14 mouse cellular contexts compared by ENCODE assay signal in genomic region chr16:28881787-28882186, GRCm38 (mm10). TPM values are rescaled to one million over a fixed set of nuclear protein-coding genes. Genes with fewer than 3 reads are reported as not detected.
A peak's percentile ranks its signal among the peaks of the same experiment; 100 is the strongest.
DNase-seq lines count a peak whose midpoint lies in the region; ATAC-seq lines count a peak whose summit lies in the region.
"Had no signal": no experiment of that assay in that cellular context is flagged by ENCODE, and none has a peak within 500 bp of the region (broad histone marks: within the 10 kb centered on the region; RNA-seq: fewer than 3 reads in every experiment).

No protein-coding gene starts in this region.

- H3K4me2 ChIP-seq in midbrain, embryonic 11.5 days = no peak overlapping the region

- WGBS in midbrain, embryonic 11.5 days = 84% methylated on average over 8 of the region's 8 CpGs
- 88% methylated on average over 8 of the region's 8 CpGs for WGBS in midbrain, embryonic 10.5 days
- 36% methylated on average over 8 of the region's 8 CpGs for whole genome bisulfite sequencing in heart, embryonic 10.5 days

- DNase-seq in midbrain, embryonic 11.5 days (ENCODE audit: low spot score, missing footprints) = no peak
- DNase-seq in midbrain, embryonic 10.5 days (ENCODE audit: low spot score) = no peak
- no peak for DNase-seq in heart, embryonic 10.5 days (ENCODE audit: low spot score)
- DNase-seq in heart, postnatal 4 days = peak; percentile 48
- peak; percentile 10 for DNase-seq in skeletal muscle tissue, adult 2 months (ENCODE audit: low read depth, low spot score)
- no peak for DNase-seq in left cerebral cortex, adult 9 months (ENCODE audit: low spot score in 2 of 2)
- DNase-seq in layer of hippocampus, postnatal 36 days = no peak
- DNase-seq in cerebellum, adult 11 months = no peak
- DNase-seq: cerebellum, adult 2 months; embryo, embryonic 11 days; kidney, adult 18-20 months had no signal

- H3K27ac ChIP-seq in midbrain, embryonic 11.5 days (ENCODE audit: low read depth, low read length) = no peak overlapping the region
- no peak overlapping the region for H3K27ac ChIP-seq in midbrain, embryonic 10.5 days (replicated peaks)
- H3K27ac ChIP-seq in heart, embryonic 10.5 days = 0 out of 2 replicates have a peak overlapping the region, but pooled peaks have one; percentile 24
- H3K27ac ChIP-seq: layer of hippocampus, adult 2 months had no signal

- H3K9ac ChIP-seq in midbrain, embryonic 11.5 days (ENCODE audit: low read length) = no peak overlapping the region

- H3K9me3 ChIP-seq in midbrain, embryonic 11.5 days (ENCODE audit: control insufficient read depth, low read length) = no peaks in the 10 kb centered on the region
- H3K9me3 ChIP-seq in midbrain, embryonic 10.5 days (replicated peaks) = no peaks in the 10 kb centered on the region
- no peaks in the 10 kb centered on the region for H3K9me3 ChIP-seq in heart, embryonic 10.5 days

- ATAC-seq in midbrain, embryonic 11.5 days (ENCODE audit: low FRiP score) = peak; percentile 18; the same call in 1 of the 2 replicates

- no peaks in the 10 kb centered on the region for H3K27me3 ChIP-seq in midbrain, embryonic 11.5 days (ENCODE audit: control insufficient read depth, insufficient read depth, low read length)
- H3K27me3 ChIP-seq in midbrain, embryonic 10.5 days (ENCODE audit: low read depth, poor library complexity, severe bottlenecking) = no peaks in the 10 kb centered on the region
- H3K27me3 ChIP-seq in heart, embryonic 10.5 days (ENCODE audit: insufficient read depth, poor library complexity, severe bottlenecking) = no peaks in the 10 kb centered on the region
- H3K27me3 ChIP-seq: megakaryocyte, embryonic 14.5 days had no signal

- peaks cover 8% of the 10 kb centered on the region for H3K4me1 ChIP-seq in midbrain, embryonic 11.5 days (ENCODE audit: control insufficient read depth, insufficient read depth, low read length)
- H3K4me1 ChIP-seq in midbrain, embryonic 10.5 days = peaks cover 51% of the 10 kb centered on the region
- H3K4me1 ChIP-seq in heart, embryonic 10.5 days = peaks cover 63% of the 10 kb centered on the region
- H3K4me1 ChIP-seq: megakaryocyte, embryonic 14.5 days had no signal

- no peak overlapping the region for H3K4me3 ChIP-seq in midbrain, embryonic 11.5 days (ENCODE audit: low read depth, low read length)
- no peak overlapping the region for H3K4me3 ChIP-seq in midbrain, embryonic 10.5 days
- H3K4me3 ChIP-seq in heart, embryonic 10.5 days = no peak overlapping the region
- H3K4me3 ChIP-seq: layer of hippocampus, adult 2 months; megakaryocyte, embryonic 14.5 days had no signal

- H3K36me3 ChIP-seq in midbrain, embryonic 11.5 days (ENCODE audit: control insufficient read depth, insufficient read depth, low read length) = no peaks in the 10 kb centered on the region
- no peaks in the 10 kb centered on the region for H3K36me3 ChIP-seq in midbrain, embryonic 10.5 days
- no peaks in the 10 kb centered on the region for H3K36me3 ChIP-seq in heart, embryonic 10.5 days

RNA-seq across cellular contexts. Expression of gene Mb21d2, which starts 47.7 kb away (rescaled TPM):
- 9.3 and 10.4 TPM in 2 replicates for polyA plus RNA-seq in midbrain, embryonic 11.5 days (2014; fragmentation: Nextera tagmentation; extraction: Ambion mirVana)
- 4.7 and 5.7 TPM in 2 replicates for polyA plus RNA-seq in midbrain, embryonic 10.5 days (2016; fragmentation: Nextera tagmentation; extraction: Ambion mirVana)
- 5.8 and 7.2 TPM in 2 replicates for polyA plus RNA-seq in heart, embryonic 10.5 days (2016; fragmentation: Nextera tagmentation; extraction: Ambion mirVana)
- 10 to 100 TPM; 10.2 to 10.7 TPM for total RNA-seq in heart, postnatal 4 days (2021)
- 10 to 100 TPM; 24.4 to 25.1 TPM for total RNA-seq in layer of hippocampus, postnatal 36 days (2021)
- total RNA-seq: neutrophil, adult 5-6 weeks had no signal

Comparison
In these comparisons a context has a peak if more than half of its experiments do, and no peak if none do; other contexts are left out.
1. DNase-seq: peak in heart, postnatal 4 days (single experiment) and skeletal muscle tissue, adult 2 months (single experiment); none in midbrain, embryonic 11.5 days (single experiment), midbrain, embryonic 10.5 days (single experiment), heart, embryonic 10.5 days (single experiment), left cerebral cortex, adult 9 months (0 of 2), layer of hippocampus, postnatal 36 days (0 of 2) and cerebellum, adult 11 months (single experiment).